Mouse (Mus musculus): Measurements from ENCODE around the gene Cnfn.

Gene Cnfn

GRCm38 (mm10) chr7:25390054-25390770, 20.7 kb upstream of the Cnfn start:
- DNase-seq (ENCODE audit: extremely low spot score): no peak

- no peak for DNase-seq (ENCODE audit: extremely low spot score)
Observed at GRCm38 (mm10) chr7:25388916-25389315, 19.4 kb upstream of the Cnfn start.

GRCm38 (mm10) chr7:25387811-25388440, 18.4 kb upstream of the Cnfn start:
- DNase-seq (ENCODE audit: extremely low spot score): no peak

GRCm38 (mm10) chr7:25385850-25386555, 16.5 kb upstream of the Cnfn start:
- DNase-seq (ENCODE audit: extremely low spot score): no peak

- no peak for DNase-seq (ENCODE audit: extremely low spot score)
Observed at GRCm38 (mm10) chr7:25385259-25385658, 15.7 kb upstream of the Cnfn start.

GRCm38 (mm10) chr7:25384818-25385217, 15.3 kb upstream of the Cnfn start:
- DNase-seq (ENCODE audit: extremely low spot score): no peak

GRCm38 (mm10) chr7:25384318-25384717, 14.8 kb upstream of the Cnfn start:
- DNase-seq (ENCODE audit: extremely low spot score): no peak

- DNase-seq (ENCODE audit: extremely low spot score): no peak
Observed at GRCm38 (mm10) chr7:25383891-25384290, 14.4 kb upstream of the Cnfn start.

- no peak for DNase-seq (ENCODE audit: extremely low spot score)
Observed at GRCm38 (mm10) chr7:25383385-25383784, 13.9 kb upstream of the Cnfn start.

- no peak for DNase-seq (ENCODE audit: extremely low spot score)
Observed at GRCm38 (mm10) chr7:25382541-25382940, 13.0 kb upstream of the Cnfn start.

GRCm38 (mm10) chr7:25381284-25381680, 11.8 kb upstream of the Cnfn start:
- DNase-seq (ENCODE audit: extremely low spot score): no peak

- no peak for DNase-seq (ENCODE audit: extremely low spot score)
Observed at GRCm38 (mm10) chr7:25380392-25381283, 11.1 kb upstream of the Cnfn start.

GRCm38 (mm10) chr7:25379551-25380351, 10.2 kb upstream of the Cnfn start:
- peak; percentile 67 for DNase-seq (ENCODE audit: extremely low spot score)

GRCm38 (mm10) chr7:25378181-25379100, 8.9 kb upstream of the Cnfn start:
- DNase-seq (ENCODE audit: extremely low spot score): no peak

GRCm38 (mm10) chr7:25377100-25377700, 7.7 kb upstream of the Cnfn start:
- DNase-seq (ENCODE audit: extremely low spot score): no peak

GRCm38 (mm10) chr7:25376556-25376955, 7.0 kb upstream of the Cnfn start:
- DNase-seq (ENCODE audit: extremely low spot score): peak; percentile 74

GRCm38 (mm10) chr7:25372441-25372840, 2.9 kb upstream of the Cnfn start:
- DNase-seq (ENCODE audit: extremely low spot score): no peak

- no peak for DNase-seq (ENCODE audit: extremely low spot score)
Observed at GRCm38 (mm10) chr7:25368333-25368732, 1.2 kb downstream of the Cnfn start.

GRCm38 (mm10) chr7:25367632-25368293, 1.8 kb downstream of the Cnfn start:
- DNase-seq (ENCODE audit: extremely low spot score): peak; percentile 28
